Mouse (Mus musculus) myocyte (in vitro differentiated cells): ENCODE measurements around the gene Reg3b. TPM values are rescaled to one million over a fixed set of nuclear protein-coding genes. Genes with fewer than 3 reads are reported as not detected.

Experiments
- H3K27me3 ChIP-seq: one replicate; pipeline ENCODE4 v1.6.1; 2011; ENCODE audit not compliant: control insufficient read depth, insufficient read depth, insufficient read length
- H3K36me3 ChIP-seq: one replicate; pipeline ENCODE4 v1.6.1; 2011; ENCODE audit not compliant: control insufficient read depth, insufficient read depth
- H3K4me2 ChIP-seq: one replicate; pipeline ENCODE4 v1.6.1; 2011; ENCODE audit warnings: low read depth, control low read depth
- H3K4me3 ChIP-seq: one replicate; pipeline ENCODE4 v1.5.1; 2011; ENCODE audit warnings: mild to moderate bottlenecking, control low read depth, moderate library complexity
- H3K79me2 ChIP-seq: one replicate; pipeline ENCODE4 v1.6.1; 2011; ENCODE audit not compliant: control insufficient read depth, insufficient read depth
- H3ac ChIP-seq: one replicate; pipeline ENCODE4 v1.6.1; 2011; ENCODE audit not compliant: control insufficient read depth, insufficient read length
- CEBPB ChIP-seq: IDR thresholded peaks from 2 replicates; pipeline ENCODE4 v1.6.1; 2011; ENCODE audit warnings: mild to moderate bottlenecking, moderate library complexity; ENCODE audit not compliant: poor library complexity, insufficient read depth, severe bottlenecking
- E2F4 ChIP-seq: IDR thresholded peaks from one replicate; pipeline ENCODE4 v1.6.1; 2011; ENCODE audit warnings: mild to moderate bottlenecking, control low read depth, moderate library complexity; ENCODE audit not compliant: insufficient read depth
- MAX ChIP-seq: IDR thresholded peaks from one replicate; pipeline ENCODE4 v1.6.1; 2011; ENCODE audit warnings: low read depth, mild to moderate bottlenecking, control low read depth
- MYOD1 ChIP-seq, 3 experiments: IDR thresholded peaks; one replicate each; pipeline ENCODE4 v1.6.1; 2011; ENCODE audit warnings: control low read depth in 2 of 3, low read depth in 2 of 3, mild to moderate bottlenecking in 2 of 3, moderate library complexity in 1 of 3; ENCODE audit not compliant: insufficient read length in 2 of 3, control insufficient read depth in 1 of 3
- MYOG ChIP-seq, 3 experiments: IDR thresholded peaks; one replicate each; pipeline ENCODE4 v1.6.1; 2011; ENCODE audit warnings: control low read depth in 2 of 3, low read depth in 2 of 3, mild to moderate bottlenecking in 2 of 3; ENCODE audit not compliant: insufficient read length in 2 of 3, control insufficient read depth in 1 of 3, insufficient read depth in 1 of 3
- POLR2A ChIP-seq: IDR thresholded peaks from one replicate; pipeline ENCODE4 v1.6.1; 2011; ENCODE audit warnings: low read depth, mild to moderate bottlenecking, control low read depth, moderate library complexity; ENCODE audit not compliant: insufficient read length
- POLR2AphosphoS2 ChIP-seq: IDR thresholded peaks from one replicate; pipeline ENCODE4 v1.6.1; 2011; ENCODE audit warnings: low read depth, control low read depth; ENCODE audit not compliant: insufficient read length
- REST ChIP-seq: IDR thresholded peaks from one replicate; pipeline ENCODE4 v1.6.1; 2011; ENCODE audit warnings: mild to moderate bottlenecking, control low read depth, moderate library complexity; ENCODE audit not compliant: insufficient read depth, insufficient read length
- SRF ChIP-seq: IDR thresholded peaks from one replicate; pipeline ENCODE4 v1.6.1; 2011; ENCODE audit warnings: low read depth; ENCODE audit not compliant: control insufficient read depth, insufficient read length
- TCF12 ChIP-seq: IDR thresholded peaks from one replicate; pipeline ENCODE4 v1.6.1; 2011; ENCODE audit warnings: mild to moderate bottlenecking, control low read depth; ENCODE audit not compliant: poor library complexity, insufficient read depth, severe bottlenecking
- TCF3 ChIP-seq: IDR thresholded peaks from one replicate; pipeline ENCODE4 v1.6.1; 2011; ENCODE audit warnings: low read depth, control low read depth; ENCODE audit not compliant: insufficient read length
- USF1 ChIP-seq: IDR thresholded peaks from one replicate; pipeline ENCODE4 v1.6.1; 2011; ENCODE audit warnings: low read depth, mild to moderate bottlenecking, control low read depth, moderate library complexity
- polyA plus RNA-seq: library from polyadenylated mRNA; unstranded; fragments of >200 nt; fragmentation: generic; extraction: Trizol; gene quantifications from one replicate; pipeline ENCODE4 v1.2.1, GENCODE M21; 2012; ENCODE audit warnings: missing spikeins

Reg3b gene
- polyA plus RNA-seq: not detected

DNA sequence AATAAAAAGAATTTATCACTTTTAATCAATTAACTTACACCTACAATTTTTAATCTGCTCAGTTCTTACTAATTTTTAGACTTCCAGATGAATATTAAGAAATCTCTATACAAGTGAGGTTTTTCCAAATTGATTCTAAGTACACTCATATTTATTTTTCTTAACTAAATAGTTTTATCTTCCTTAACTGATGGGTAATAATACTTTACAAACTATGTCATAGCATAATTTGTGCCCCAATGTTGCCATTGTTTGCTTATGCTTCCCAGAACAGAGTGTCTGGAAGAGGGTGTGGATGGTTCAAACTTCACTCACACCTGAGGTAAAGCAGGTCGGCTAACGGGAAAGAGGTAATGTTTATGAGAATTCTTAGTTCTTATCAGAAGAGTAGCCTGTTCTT is at the start of gene Reg3b:
Reg3b (plus strand) TSS at position 301 of the 400 bp plus-strand sequence.
- H3K4me3 ChIP-seq: no peak within 1 kb of the TSS
- no peaks in the 10 kb centered on the region for H3K79me2 ChIP-seq
- no peak for TF ChIP-seq MYOD1 (IDR thresholded peaks at IDR 0.05; ENCODE audit: control insufficient read depth in 1 of 3, insufficient read length in 2 of 3, low read depth in 2 of 3)
- no peak for TF ChIP-seq POLR2A
- no peak for TF ChIP-seq MAX
- TF ChIP-seq REST: no peak
- TF ChIP-seq POLR2AphosphoS2: no peak
- no peak for TF ChIP-seq TCF3
- TF ChIP-seq CEBPB: no peak
- TF ChIP-seq E2F4: no peak
- TF ChIP-seq TCF12: no peak
- no peak for TF ChIP-seq SRF
- no peak for TF ChIP-seq USF1
- no peak for TF ChIP-seq MYOG (IDR thresholded peaks at IDR 0.05; ENCODE audit: control insufficient read depth in 1 of 3, insufficient read depth in 1 of 3, insufficient read length in 2 of 3, low read depth in 2 of 3)
- H3K4me2 ChIP-seq: no peak within 1 kb of the TSS
- no peaks in the 10 kb centered on the region for H3K36me3 ChIP-seq
- H3ac ChIP-seq: no peak within 1 kb of the TSS
- H3K27me3 ChIP-seq: no peaks in the 10 kb centered on the region

DNA sequence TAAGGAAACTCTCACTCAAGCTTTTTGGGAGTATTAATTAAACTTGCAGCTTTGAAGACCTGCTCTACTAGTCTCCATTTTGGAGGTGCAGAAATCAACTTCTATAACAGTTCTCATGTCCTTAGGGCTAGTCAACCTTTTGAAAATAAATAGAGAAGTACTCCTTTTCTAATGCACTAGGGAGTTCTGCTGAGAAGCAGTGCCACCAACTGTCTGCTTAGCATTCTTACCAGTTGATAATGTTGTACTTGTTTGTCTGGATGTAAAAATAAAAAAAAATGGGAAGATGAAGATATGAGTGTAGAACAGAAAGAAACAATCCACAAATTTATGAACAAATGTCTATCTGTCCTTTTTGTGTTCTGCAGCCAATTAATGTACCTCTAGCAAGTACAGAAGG is 42.7 kb upstream of the Reg3b start:
- TF ChIP-seq MYOD1 (IDR thresholded peaks at IDR 0.05; ENCODE audit: control insufficient read depth in 1 of 3, insufficient read length in 2 of 3, low read depth in 2 of 3) (no peak), POLR2A (no peak), POLR2AphosphoS2 (no peak), USF1 (no peak), MYOG (IDR thresholded peaks at IDR 0.05; ENCODE audit: control insufficient read depth in 1 of 3, insufficient read depth in 1 of 3, insufficient read length in 2 of 3, low read depth in 2 of 3) (no peak), E2F4 (no peak), REST (no peak), TCF12 (no peak), TCF3 (no peak), SRF (no peak), MAX (no peak), CEBPB (no peak)

DNA sequence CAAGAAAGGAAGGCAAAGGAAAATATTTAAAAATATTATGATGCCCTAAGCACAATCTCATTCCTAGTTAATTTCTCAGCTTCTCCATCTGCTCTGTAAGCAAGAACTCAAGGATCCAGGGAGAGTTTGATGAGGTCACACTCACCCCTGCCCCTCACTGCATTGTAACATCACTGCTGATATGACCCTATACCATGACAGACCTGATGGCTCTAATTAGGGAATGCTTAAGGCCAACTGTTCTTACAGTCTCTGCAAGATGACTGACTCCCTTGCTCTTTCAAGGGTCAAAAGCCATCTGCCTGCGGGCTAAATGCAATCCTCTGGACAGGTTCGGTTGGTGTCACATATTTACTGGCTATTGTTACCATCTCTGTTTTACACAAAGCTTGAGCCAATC is 41.3 kb upstream of the Reg3b start:
- Histone ChIP-seq H3K27me3 (no peaks in the 10 kb centered on the region), H3K36me3 (no peaks in the 10 kb centered on the region)
- TF ChIP-seq E2F4 (no peak), MAX (no peak), CEBPB (no peak), POLR2AphosphoS2 (no peak), TCF12 (no peak), SRF (no peak), MYOG (IDR thresholded peaks at IDR 0.05; ENCODE audit: control insufficient read depth in 1 of 3, insufficient read depth in 1 of 3, insufficient read length in 2 of 3, low read depth in 2 of 3) (no peak), REST (no peak), TCF3 (no peak), MYOD1 (IDR thresholded peaks at IDR 0.05; ENCODE audit: control insufficient read depth in 1 of 3, insufficient read length in 2 of 3, low read depth in 2 of 3) (no peak)

More for the DNA sequence above, 42.7 kb upstream of the Reg3b start:
- Histone ChIP-seq H3K4me3 (no peak overlapping the region), H3K4me2 (no peak overlapping the region), H3K79me2 (no peaks in the 10 kb centered on the region), H3K27me3 (no peaks in the 10 kb centered on the region), H3ac (no peak overlapping the region), H3K36me3 (no peaks in the 10 kb centered on the region)

DNA sequence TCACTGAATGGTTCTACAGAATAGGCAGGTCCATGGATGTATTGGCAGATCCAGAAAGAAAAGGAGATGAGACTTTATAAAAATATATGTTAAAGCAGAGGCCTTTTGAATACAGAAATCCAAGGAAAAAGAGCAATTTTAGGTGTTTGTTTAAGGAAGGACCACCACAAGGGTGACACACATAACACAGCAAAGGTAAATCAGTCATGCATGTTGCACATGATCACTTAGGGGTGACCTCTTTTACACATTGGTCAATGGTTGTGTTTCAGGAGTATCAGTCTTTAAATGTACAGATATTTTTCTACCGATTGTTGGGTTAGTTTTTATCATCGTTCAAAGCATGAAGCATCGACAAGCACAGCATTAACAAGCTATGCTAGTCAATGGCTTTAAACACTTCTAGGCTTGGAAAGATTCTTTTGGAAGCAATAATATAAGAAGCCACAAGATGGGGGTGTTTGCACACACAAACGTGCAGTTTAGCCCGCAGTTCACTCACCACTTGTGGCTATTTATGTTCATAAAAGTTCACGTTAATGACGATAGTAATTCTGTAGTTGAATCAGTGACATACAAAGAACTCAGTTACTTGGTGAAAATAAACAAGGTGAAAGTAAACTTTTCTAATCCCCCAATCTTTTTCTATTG is 38.4 kb upstream of the Reg3b start:
- Histone ChIP-seq H3K4me2 (no peak overlapping the region), H3K4me3 (no peak overlapping the region), H3K79me2 (no peaks in the 10 kb centered on the region), H3K27me3 (no peaks in the 10 kb centered on the region), H3ac (no peak overlapping the region), H3K36me3 (no peaks in the 10 kb centered on the region)
- TF ChIP-seq MYOG (IDR thresholded peaks at IDR 0.05; ENCODE audit: control insufficient read depth in 1 of 3, insufficient read depth in 1 of 3, insufficient read length in 2 of 3, low read depth in 2 of 3): no peak
- no peak for TF ChIP-seq SRF

More for the DNA sequence above, 41.3 kb upstream of the Reg3b start:
- Histone ChIP-seq H3K4me2 (no peak overlapping the region), H3K79me2 (no peaks in the 10 kb centered on the region), H3ac (no peak overlapping the region), H3K4me3 (no peak overlapping the region)

DNA sequence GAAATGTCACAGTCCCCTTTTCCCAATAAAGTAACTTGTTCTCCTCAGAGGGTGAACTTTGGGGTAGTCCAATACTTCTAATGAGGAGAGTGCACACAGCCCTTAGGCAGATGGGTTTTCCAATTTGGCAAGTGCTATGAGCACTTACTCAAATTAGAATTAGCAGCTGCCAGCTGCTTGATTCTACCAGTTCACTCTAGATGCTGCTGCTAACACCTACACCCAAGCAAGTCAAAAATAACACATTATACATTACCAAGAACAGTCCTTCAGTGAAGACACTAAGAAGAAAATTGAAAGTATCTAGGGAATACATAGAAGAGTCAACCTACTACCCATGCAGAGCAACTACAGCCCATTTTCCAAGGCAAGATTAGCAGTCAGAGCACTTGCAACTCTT is 30.2 kb upstream of the Reg3b start:
- TF ChIP-seq MYOD1 (IDR thresholded peaks at IDR 0.05; ENCODE audit: control insufficient read depth in 1 of 3, insufficient read length in 2 of 3, low read depth in 2 of 3): no peak
- no peak for TF ChIP-seq TCF12

More for the DNA sequence above, 30.2 kb upstream of the Reg3b start:
- Histone ChIP-seq H3K79me2 (no peaks in the 10 kb centered on the region), H3K4me2 (no peak overlapping the region), H3K27me3 (no peaks in the 10 kb centered on the region), H3K4me3 (no peak overlapping the region), H3K36me3 (no peaks in the 10 kb centered on the region), H3ac (no peak overlapping the region)
